Mouse (Mus musculus) lung, postnatal 0 days (tissue): Measurements from ENCODE around the gene Tnni3k.

Source experiments
- CTCF ChIP-seq: IDR thresholded peaks from 2 replicates; pipeline ENCODE4 v1.5.1; 2016; ENCODE audit warnings: antibody characterized with exemption, mild to moderate bottlenecking
- EP300 ChIP-seq: IDR thresholded peaks from 2 replicates; pipeline ENCODE4 v1.6.1; 2016; ENCODE audit warnings: antibody characterized with exemption, mild to moderate bottlenecking, control low read depth

- TF ChIP-seq CTCF (no peak), EP300 (no peak)
Measured at GRCm38 (mm10) chr3:154893225-154893624, 162.0 kb downstream of the Tnni3k start.
